Mouse (Mus musculus) testis, adult 2 months (tissue): ENCODE measurements around the gene Gm10643.

Source experiments
- CTCF ChIP-seq: fragments of 200-500 bp; IDR thresholded peaks from 2 replicates; pipeline ENCODE4 v1.5.1; 2012; ENCODE audit warnings: low read depth, mild to moderate bottlenecking, inconsistent platforms, low read length, moderate library complexity; ENCODE audit not compliant: control insufficient read depth, insufficient read depth, insufficient replicate concordance
- POLR2A ChIP-seq: fragments of 200-500 bp; IDR thresholded peaks from 2 replicates; pipeline ENCODE4 v1.6.1; 2012; ENCODE audit warnings: low read depth, mild to moderate bottlenecking, inconsistent platforms, low read length, moderate library complexity; ENCODE audit not compliant: control insufficient read depth

DNA sequence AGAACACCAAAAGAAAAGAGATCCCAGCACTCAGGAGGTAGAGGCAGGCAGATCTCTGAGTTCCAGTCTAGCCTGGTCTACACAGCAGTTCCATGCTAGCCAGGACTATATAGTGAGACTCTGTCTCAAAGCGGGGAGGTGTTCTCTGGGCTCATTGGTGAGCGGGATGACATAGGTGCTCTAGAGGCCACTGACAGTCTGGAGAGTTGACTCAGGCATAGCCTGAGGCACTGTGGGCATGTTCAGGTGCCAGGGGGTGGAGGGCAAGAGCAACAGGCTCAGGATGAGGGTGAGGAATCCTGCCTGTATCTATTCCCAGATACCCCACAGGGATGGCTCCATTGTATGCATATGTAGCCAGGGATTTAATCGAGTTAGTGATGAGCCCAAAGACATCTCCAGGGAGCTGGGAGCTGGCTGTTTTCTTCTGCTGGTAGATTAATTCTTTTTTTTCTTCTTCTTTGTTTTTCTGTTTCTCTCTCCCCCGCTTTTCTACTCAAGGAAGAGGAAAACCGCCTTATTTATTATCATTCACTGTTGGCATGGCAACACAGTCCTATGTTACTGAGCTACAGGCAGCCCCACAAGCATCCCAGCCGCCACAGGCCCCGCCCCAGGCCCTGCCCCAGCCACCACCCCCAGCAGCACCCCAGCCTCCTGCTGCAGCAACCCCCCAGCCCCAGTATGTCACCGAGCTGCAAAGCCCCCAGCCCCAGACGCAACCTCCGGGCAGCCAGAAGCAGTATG lies 8.5 kb upstream of the Gm10643 start:
- no peak for TF ChIP-seq POLR2A
- TF ChIP-seq CTCF: no peak
